Mouse (Mus musculus) hindbrain, embryonic 10.5 days (tissue): ENCODE measurements around the gene Lrrc17. TPM values are rescaled to one million over a fixed set of nuclear protein-coding genes. Genes with fewer than 3 reads are reported as not detected.

Source experiments
- DNase-seq: peaks from one replicate; pipeline ENCODE4 v3.0.0-alpha.2; 2017; ENCODE audit warnings: low spot score
- H3K27ac ChIP-seq: fragments of 300-500 bp; sonication (generic); 2 replicates; pipeline ENCODE4 v1.5.1; 2016; ENCODE audit warnings: mild to moderate bottlenecking, moderate library complexity
- H3K27me3 ChIP-seq: fragments of 300-500 bp; sonication (generic); 2 replicates; pipeline ENCODE4 v1.6.1; 2016; ENCODE audit warnings: mild to moderate bottlenecking; ENCODE audit not compliant: poor library complexity, insufficient read depth, severe bottlenecking
- H3K36me3 ChIP-seq: fragments of 300-500 bp; sonication (generic); 2 replicates; pipeline ENCODE4 v1.6.1; 2016; ENCODE audit warnings: mild to moderate bottlenecking, moderate library complexity
- H3K4me1 ChIP-seq: fragments of 300-500 bp; sonication (generic); replicated peaks from 2 replicates; pipeline ENCODE4 v1.6.1; 2016; ENCODE audit warnings: mild to moderate bottlenecking
- H3K4me3 ChIP-seq: fragments of 300-500 bp; sonication (generic); 2 replicates; pipeline ENCODE4 v1.5.1; 2016; ENCODE audit warnings: mild to moderate bottlenecking, moderate library complexity
- H3K9me3 ChIP-seq: fragments of 300-500 bp; sonication (generic); 2 replicates; pipeline ENCODE4 v1.6.1; 2016; ENCODE audit warnings: mild to moderate bottlenecking, moderate library complexity
- WGBS: fragments of 180-500 bp; shearing (Covaris S2); methylation state at CpG from one replicate; pipeline ENCODE4 v1.1.7; 2016; 5-methylcytosine and 5-hydroxymethylcytosine counted together
- polyA plus RNA-seq: library from polyadenylated mRNA; unstranded; fragments of >200 nt; fragmentation: Nextera tagmentation; extraction: Ambion mirVana; gene quantifications from 2 replicates; pipeline ENCODE4 v1.2.1, GENCODE M21; 2016

Lrrc17 gene
- polyA plus RNA-seq, 1 experiment from 2014 or later = 12.8 TPM

DNA sequence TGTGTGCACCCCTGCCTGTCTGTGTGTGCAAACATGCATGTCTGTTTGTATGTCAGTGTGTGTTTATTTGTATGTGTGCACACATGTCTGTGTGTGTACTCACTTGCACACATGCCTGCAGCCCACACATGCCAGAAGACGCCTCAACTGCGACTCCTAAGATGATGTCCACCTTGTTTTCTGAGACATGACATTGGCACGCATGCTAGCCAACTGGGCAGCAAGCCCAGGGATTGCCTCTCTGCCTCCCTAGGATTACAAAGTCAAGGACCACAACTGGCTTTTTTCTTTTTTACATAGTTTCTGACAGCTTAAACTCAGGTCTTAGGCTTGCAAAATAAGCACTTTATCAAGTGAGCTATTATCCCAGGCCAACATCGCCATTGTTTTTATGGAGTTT, 2.4 kb downstream of the Lrrc17 start:
- no peak for DNase-seq
- H3K27me3 ChIP-seq = no peaks in the 10 kb centered on the region
- 0 out of 2 replicates have a peak, but pooled peaks cover 3% of the 10 kb centered on the region for H3K9me3 ChIP-seq
- no peaks in the 10 kb centered on the region for H3K36me3 ChIP-seq
- no peak overlapping the region for H3K27ac ChIP-seq
- peaks cover 26% of the 10 kb centered on the region for H3K4me1 ChIP-seq
- 90% methylated on average over 4 of the region's 4 CpGs for WGBS
- H3K4me3 ChIP-seq = no peak overlapping the region

DNA sequence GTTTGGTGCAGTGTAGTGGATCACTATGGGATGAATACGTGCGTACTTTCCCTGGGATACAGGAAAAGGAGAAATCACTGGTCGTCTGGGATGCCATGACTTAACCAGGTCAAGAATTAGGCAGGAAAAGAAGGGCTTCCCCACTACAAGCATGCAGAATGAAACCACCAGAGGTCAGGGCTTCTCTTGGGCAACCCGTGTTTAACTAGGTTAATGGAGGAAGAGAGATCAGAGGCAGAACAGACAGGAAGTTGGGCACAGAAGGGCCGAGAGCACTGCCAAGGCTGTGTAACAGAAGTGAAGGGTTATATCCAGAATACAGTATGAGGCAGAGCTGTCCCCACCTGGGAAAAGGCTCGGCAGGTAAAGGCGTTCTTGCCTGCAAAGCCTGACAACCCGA, 3.6 kb downstream of the Lrrc17 start:
- no peak overlapping the region for H3K4me3 ChIP-seq
- DNase-seq = no peak
- H3K36me3 ChIP-seq = no peaks in the 10 kb centered on the region
- 0 out of 2 replicates have a peak, but pooled peaks cover 3% of the 10 kb centered on the region for H3K9me3 ChIP-seq
- peaks cover 26% of the 10 kb centered on the region for H3K4me1 ChIP-seq
- H3K27ac ChIP-seq = no peak overlapping the region
- no peaks in the 10 kb centered on the region for H3K27me3 ChIP-seq
- WGBS = 86% methylated on average over 8 of the region's 8 CpGs

- no peaks in the 10 kb centered on the region for H3K9me3 ChIP-seq
- no peak overlapping the region for H3K27ac ChIP-seq
- H3K4me1 ChIP-seq = no peaks in the 10 kb centered on the region
- no peak for DNase-seq
- H3K4me3 ChIP-seq = no peak overlapping the region
- WGBS = 88% methylated on average over 4 of the region's 4 CpGs
- no peaks in the 10 kb centered on the region for H3K27me3 ChIP-seq
- no peaks in the 10 kb centered on the region for H3K36me3 ChIP-seq
Observed at GRCm38 (mm10) chr5:21553685-21554084, 10.3 kb downstream of the Lrrc17 start.

DNA sequence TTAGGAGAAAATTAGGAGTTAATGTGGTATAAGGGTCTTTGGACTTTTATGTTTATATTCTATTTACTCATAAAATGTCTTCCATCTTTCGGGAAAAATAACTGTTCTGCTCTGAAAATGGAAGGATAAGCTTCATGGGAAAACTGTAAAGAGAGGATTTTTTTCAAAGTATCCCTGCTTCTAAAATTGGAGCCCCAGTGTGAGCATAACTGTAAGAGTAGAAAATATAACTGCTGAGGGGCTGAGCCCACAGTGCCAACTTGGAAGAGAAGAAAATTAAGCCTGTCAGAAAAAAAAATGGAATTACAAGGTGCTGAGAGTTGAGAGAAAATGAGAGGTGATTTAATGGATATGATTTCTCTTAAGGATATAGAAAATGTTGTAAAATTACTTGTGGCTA, 11.4 kb downstream of the Lrrc17 start:
- Histone ChIP-seq H3K36me3 (no peaks in the 10 kb centered on the region), H3K9me3 (no peaks in the 10 kb centered on the region), H3K4me3 (no peak overlapping the region), H3K4me1 (no peaks in the 10 kb centered on the region), H3K27ac (no peak overlapping the region), H3K27me3 (no peaks in the 10 kb centered on the region)
- no peak for DNase-seq
- WGBS = 86% methylated on average over 1 of the region's 1 CpGs

- Histone ChIP-seq H3K4me3 (no peak overlapping the region), H3K4me1 (no peaks in the 10 kb centered on the region), H3K27me3 (no peaks in the 10 kb centered on the region), H3K9me3 (no peaks in the 10 kb centered on the region), H3K36me3 (no peaks in the 10 kb centered on the region), H3K27ac (no peak overlapping the region)
- DNase-seq = no peak
- WGBS = 88% methylated on average over 3 of the region's 3 CpGs
Observed at GRCm38 (mm10) chr5:21556502-21556901, 13.1 kb downstream of the Lrrc17 start.

- 81% methylated on average over 2 of the region's 2 CpGs for WGBS
Observed at GRCm38 (mm10) chr5:21563936-21564335, 20.6 kb downstream of the Lrrc17 start.

DNA sequence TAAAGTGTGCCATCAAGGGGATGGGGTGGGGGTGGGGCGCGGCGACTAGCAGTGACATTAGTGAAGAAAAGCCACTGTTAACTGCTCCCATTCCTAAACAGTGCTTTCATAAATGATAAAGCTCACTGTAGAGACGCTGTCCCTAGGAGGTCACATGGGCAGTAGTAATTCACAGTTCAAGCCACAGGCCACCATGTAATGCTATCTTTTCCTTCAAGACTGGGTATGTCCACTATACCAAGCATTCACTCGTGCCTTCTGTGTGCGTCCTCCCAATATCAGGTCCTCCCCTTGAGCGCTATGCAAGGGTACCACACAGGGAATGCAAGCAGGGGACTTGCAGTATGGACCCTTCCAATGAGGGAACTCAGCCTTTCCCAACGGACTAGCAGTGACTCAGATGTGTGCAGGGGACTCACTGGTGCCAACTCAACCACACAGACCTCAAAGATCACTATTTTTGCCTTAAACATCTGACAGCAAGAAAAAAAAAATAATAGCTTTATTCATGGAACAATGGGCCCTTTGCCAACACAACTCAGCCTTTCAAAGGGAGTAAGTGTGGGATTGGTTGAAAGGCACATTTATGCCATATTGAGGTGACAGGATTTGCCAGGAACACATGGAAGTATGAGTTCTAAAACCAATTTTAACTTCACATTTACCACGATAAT, 22.2 kb downstream of the Lrrc17 start:
- Histone ChIP-seq H3K36me3 (no peaks in the 10 kb centered on the region), H3K4me1 (no peaks in the 10 kb centered on the region), H3K9me3 (no peaks in the 10 kb centered on the region), H3K4me3 (no peak overlapping the region), H3K27me3 (no peaks in the 10 kb centered on the region), H3K27ac (no peak overlapping the region)
- DNase-seq = no peak
- 93% methylated on average over 9 of the region's 9 CpGs for WGBS

More at GRCm38 (mm10) chr5:21563936-21564335, 20.6 kb downstream of the Lrrc17 start:
- Histone ChIP-seq H3K4me1 (no peaks in the 10 kb centered on the region), H3K36me3 (no peaks in the 10 kb centered on the region), H3K4me3 (no peak overlapping the region), H3K9me3 (no peaks in the 10 kb centered on the region), H3K27me3 (no peaks in the 10 kb centered on the region), H3K27ac (no peak overlapping the region)
- no peak for DNase-seq

GRCm38 (mm10) chr5:21567784-21568183, 24.4 kb downstream of the Lrrc17 start:
- 82% methylated on average over 1 of the region's 1 CpGs for WGBS
- H3K4me3 ChIP-seq = no peak overlapping the region
- no peaks in the 10 kb centered on the region for H3K27me3 ChIP-seq
- H3K4me1 ChIP-seq = no peaks in the 10 kb centered on the region
- no peaks in the 10 kb centered on the region for H3K36me3 ChIP-seq
- H3K27ac ChIP-seq = no peak overlapping the region
- H3K9me3 ChIP-seq = no peaks in the 10 kb centered on the region
- DNase-seq = no peak

DNA sequence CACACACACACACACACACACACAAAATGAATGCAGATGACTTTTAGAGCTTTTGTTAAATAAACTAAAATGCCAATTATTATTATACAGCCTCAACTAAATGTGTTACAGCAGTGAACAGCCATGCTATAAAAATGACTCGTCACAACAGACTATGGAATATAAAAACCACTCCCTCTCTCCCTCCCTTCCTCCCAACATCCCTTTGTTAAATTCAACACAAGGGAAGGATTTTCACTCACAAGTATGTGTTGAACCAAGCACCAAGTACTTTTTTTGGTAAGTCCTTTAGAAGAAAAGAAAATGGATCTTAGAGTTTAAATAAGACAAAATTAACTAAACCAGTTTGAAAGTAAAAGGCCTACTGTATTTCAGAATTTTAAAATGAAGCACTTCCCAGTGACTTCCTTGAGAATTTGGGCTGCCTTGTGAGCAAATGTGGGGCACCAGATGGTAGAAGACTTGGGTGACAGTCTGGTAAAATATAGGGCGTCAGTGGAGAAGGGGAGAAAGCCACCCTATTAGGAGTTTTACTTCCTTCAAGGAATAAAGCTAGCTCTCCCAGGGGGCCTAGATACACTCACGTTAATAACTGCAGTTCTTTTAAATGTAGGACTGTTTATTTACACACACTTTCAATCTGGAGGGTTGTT, 29.5 kb downstream of the Lrrc17 start:
- Histone ChIP-seq H3K27ac (no peak overlapping the region), H3K4me3 (no peak overlapping the region)

GRCm38 (mm10) chr5:21574386-21575209, 31.2 kb downstream of the Lrrc17 start:
- Histone ChIP-seq H3K27ac (no peak overlapping the region), H3K4me1 (no peaks in the 10 kb centered on the region), H3K9me3 (no peaks in the 10 kb centered on the region), H3K4me3 (no peak overlapping the region), H3K27me3 (no peaks in the 10 kb centered on the region), H3K36me3 (no peaks in the 10 kb centered on the region)
- 85% methylated on average over 21 of the region's 21 CpGs for WGBS
- no peak for DNase-seq

More for the DNA sequence above, 29.5 kb downstream of the Lrrc17 start:
- Histone ChIP-seq H3K27me3 (no peaks in the 10 kb centered on the region), H3K9me3 (no peaks in the 10 kb centered on the region), H3K36me3 (no peaks in the 10 kb centered on the region), H3K4me1 (no peaks in the 10 kb centered on the region)
- DNase-seq = no peak
- WGBS = 77% methylated on average over 3 of the region's 3 CpGs

- H3K9me3 ChIP-seq = no peaks in the 10 kb centered on the region
- H3K27me3 ChIP-seq = no peaks in the 10 kb centered on the region
- H3K4me1 ChIP-seq = no peaks in the 10 kb centered on the region
- DNase-seq = no peak
- no peaks in the 10 kb centered on the region for H3K36me3 ChIP-seq
- WGBS = 83% methylated on average over 13 of the region's 13 CpGs
- no peak overlapping the region for H3K4me3 ChIP-seq
- no peak overlapping the region for H3K27ac ChIP-seq
Observed at GRCm38 (mm10) chr5:21575210-21575550, 31.8 kb downstream of the Lrrc17 start.

DNA sequence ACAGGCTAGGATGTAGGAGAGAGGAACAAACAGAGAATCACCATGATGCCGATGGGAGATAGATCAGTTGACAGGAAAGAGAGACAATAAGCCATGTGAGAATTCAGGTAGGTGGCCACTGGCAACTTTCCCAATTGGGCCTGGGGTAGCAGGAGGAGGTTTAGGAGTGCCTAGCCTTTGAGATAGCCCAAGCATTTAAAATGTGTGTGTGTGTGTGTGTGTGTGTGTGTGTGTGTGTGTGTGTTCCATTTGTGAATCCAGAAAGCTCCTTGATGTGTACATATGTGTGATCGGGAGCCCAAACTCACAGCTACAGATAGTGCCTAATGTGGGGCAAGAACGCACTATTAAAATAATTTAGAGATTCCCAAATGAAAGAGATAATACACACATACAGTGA, 34.8 kb downstream of the Lrrc17 start:
- Histone ChIP-seq H3K27me3 (no peaks in the 10 kb centered on the region), H3K4me1 (no peaks in the 10 kb centered on the region), H3K9me3 (no peaks in the 10 kb centered on the region), H3K36me3 (no peaks in the 10 kb centered on the region), H3K27ac (no peak overlapping the region; the same call in 1 of the 2 replicates), H3K4me3 (no peak overlapping the region)
- DNase-seq = no peak
- WGBS = 89% methylated on average over 3 of the region's 3 CpGs

DNA sequence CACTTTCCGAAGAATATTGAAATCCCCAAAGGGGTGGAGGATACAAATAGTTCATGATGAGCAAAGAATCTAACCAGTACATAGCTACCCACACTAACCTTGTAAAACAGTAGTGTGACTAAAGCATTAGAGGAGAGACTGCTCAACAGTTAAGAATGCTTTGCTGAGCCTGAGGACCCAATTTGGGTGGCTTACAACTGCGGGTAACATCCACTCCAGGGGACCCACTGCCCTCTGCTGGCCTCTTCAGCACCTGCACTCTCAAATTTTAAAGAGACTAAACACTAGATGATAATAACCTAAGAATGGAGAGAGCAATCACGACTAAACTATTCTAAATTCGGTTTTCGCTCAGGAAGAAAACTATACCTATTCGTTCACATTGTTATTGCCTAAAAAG, 43.4 kb downstream of the Lrrc17 start:
- H3K27me3 ChIP-seq = no peaks in the 10 kb centered on the region
- 59% methylated on average over 6 of the region's 6 CpGs for WGBS
- DNase-seq = peak; percentile 48
- H3K9me3 ChIP-seq = no peaks in the 10 kb centered on the region
- no peaks in the 10 kb centered on the region for H3K4me1 ChIP-seq
- no peak overlapping the region for H3K4me3 ChIP-seq
- H3K27ac ChIP-seq = no peak overlapping the region
- H3K36me3 ChIP-seq = no peaks in the 10 kb centered on the region
